Mouse (Mus musculus): ENCODE data around the gene Bace1.
A peak's percentile ranks its signal among the peaks of the same experiment; 100 is the strongest.

Gene Bace1

GRCm38 (mm10) chr9:45838434-45839138, at the start of gene Bace1:
Gene Bace1, plus strand, starts transcription at chr9:45838580.
- peak; percentile 76 to 78 for DNase-seq (ENCODE audit: low spot score in 2 of 2)

- no peak for DNase-seq (ENCODE audit: low spot score in 2 of 2)
These were observed 46.8 kb upstream of the Bace1 start for GRCm38 (mm10) chr9:45791456-45792142.

- no peak for DNase-seq (ENCODE audit: low spot score in 2 of 2)
These were observed 46.1 kb upstream of the Bace1 start for GRCm38 (mm10) chr9:45792235-45792634.

- DNase-seq (ENCODE audit: low spot score in 2 of 2), result no peak
These were observed 44.7 kb upstream of the Bace1 start for GRCm38 (mm10) chr9:45793697-45794096.

GRCm38 (mm10) chr9:45795722-45796121, 42.7 kb upstream of the Bace1 start:
- DNase-seq (ENCODE audit: low spot score in 2 of 2), result no peak

- DNase-seq (ENCODE audit: low spot score in 2 of 2), result no peak
These were observed 41.1 kb upstream of the Bace1 start for GRCm38 (mm10) chr9:45797271-45797670.

- no peak for DNase-seq (ENCODE audit: low spot score in 2 of 2)
These were observed 39.8 kb upstream of the Bace1 start for GRCm38 (mm10) chr9:45798467-45799164.

- DNase-seq (ENCODE audit: low spot score in 2 of 2), result no peak
These were observed 39.0 kb upstream of the Bace1 start for GRCm38 (mm10) chr9:45799402-45799801.

- DNase-seq (ENCODE audit: low spot score in 2 of 2), result no peak
These were observed 35.2 kb upstream of the Bace1 start for GRCm38 (mm10) chr9:45803070-45803774.

GRCm38 (mm10) chr9:45806847-45807246, 31.5 kb upstream of the Bace1 start:
- no peak for DNase-seq (ENCODE audit: low spot score in 2 of 2)

- DNase-seq (ENCODE audit: low spot score in 2 of 2), result no peak
These were observed 31.0 kb upstream of the Bace1 start for GRCm38 (mm10) chr9:45807337-45807736.

GRCm38 (mm10) chr9:45807761-45808160, 30.6 kb upstream of the Bace1 start:
- no peak for DNase-seq (ENCODE audit: low spot score in 2 of 2)

- no peak for DNase-seq (ENCODE audit: low spot score in 2 of 2)
These were observed 26.4 kb upstream of the Bace1 start for GRCm38 (mm10) chr9:45811946-45812345.

- no peak for DNase-seq (ENCODE audit: low spot score in 2 of 2)
These were observed 23.3 kb upstream of the Bace1 start for GRCm38 (mm10) chr9:45815113-45815512.

GRCm38 (mm10) chr9:45815525-45815924, 22.9 kb upstream of the Bace1 start:
- DNase-seq (ENCODE audit: low spot score in 2 of 2), result no peak

GRCm38 (mm10) chr9:45818406-45819011, 19.9 kb upstream of the Bace1 start:
- DNase-seq (ENCODE audit: low spot score in 2 of 2), result no peak

- no peak for DNase-seq (ENCODE audit: low spot score in 2 of 2)
These were observed 10.6 kb upstream of the Bace1 start for GRCm38 (mm10) chr9:45827663-45828290.

- DNase-seq (ENCODE audit: low spot score in 2 of 2), result peak; percentile 84 to 91
These were observed 10.0 kb upstream of the Bace1 start, which contains the start of gene Cep164 for GRCm38 (mm10) chr9:45828291-45828963. Gene Cep164, minus strand, starts transcription at chr9:45828691.

GRCm38 (mm10) chr9:45829107-45829506, 9.3 kb upstream of the Bace1 start:
- DNase-seq (ENCODE audit: low spot score in 2 of 2), result peak in 1 of 2 experiments; percentile 45

GRCm38 (mm10) chr9:45832898-45833297, 5.5 kb upstream of the Bace1 start:
- no peak for DNase-seq (ENCODE audit: low spot score in 2 of 2)

Data from right cerebral cortex, postnatal 36 days (tissue).